Mouse (Mus musculus) embryonic facial prominence, embryonic 11.5 days (tissue): Measurements from ENCODE around the gene Slc25a22. TPM values are rescaled to one million over a fixed set of nuclear protein-coding genes. Genes with fewer than 3 reads are reported as not detected.
A peak's percentile ranks its signal among the peaks of the same experiment; 100 is the strongest.

Experiments used
- ATAC-seq: fragments of 200-750 bp; cut with Nextera tagmentation; replicated peaks from 2 replicates; pipeline ENCODE4 v1.8.0; 2017; ENCODE audit warnings: low read depth; ENCODE audit not compliant: insufficient number of reproducible peaks, low FRiP score, low TSS enrichment
- DNase-seq: peaks from one replicate; pipeline ENCODE4 v3.0.0-alpha.2; 2015; ENCODE audit warnings: low spot score
- H3K27ac ChIP-seq: fragments of 300-500 bp; sonication (generic); replicated peaks from 2 replicates; pipeline ENCODE4 v1.5.1; 2014; ENCODE audit warnings: mild to moderate bottlenecking, low read depth, low read length, control low read depth
- H3K27me3 ChIP-seq: fragments of 300-500 bp; sonication (generic); 2 replicates; pipeline ENCODE4 v1.6.1; 2014; ENCODE audit warnings: mild to moderate bottlenecking, low read length, moderate library complexity, mixed read lengths; ENCODE audit not compliant: control insufficient read depth, insufficient read depth
- H3K36me3 ChIP-seq: fragments of 300-500 bp; sonication (generic); replicated peaks from 2 replicates; pipeline ENCODE4 v1.6.1; 2014; ENCODE audit warnings: low read depth, mild to moderate bottlenecking, low read length, moderate library complexity, mixed read lengths; ENCODE audit not compliant: control insufficient read depth, insufficient read depth
- H3K4me1 ChIP-seq: fragments of 300-500 bp; sonication (generic); 2 replicates; pipeline ENCODE4 v1.6.1; 2014; ENCODE audit warnings: low read length, mixed read lengths; ENCODE audit not compliant: control insufficient read depth, insufficient read depth
- H3K4me2 ChIP-seq: fragments of 300-500 bp; sonication (generic); 2 replicates; pipeline ENCODE4 v1.6.1; 2014; ENCODE audit warnings: low read depth, mild to moderate bottlenecking, control low read depth, low read length, moderate library complexity
- H3K4me3 ChIP-seq: fragments of 300-500 bp; sonication (generic); 2 replicates; pipeline ENCODE4 v1.5.1; 2014; ENCODE audit warnings: low read depth, low read length, control low read depth
- H3K9ac ChIP-seq: fragments of 300-500 bp; sonication (generic); replicated peaks from 2 replicates; pipeline ENCODE4 v1.6.1; 2014; ENCODE audit warnings: mild to moderate bottlenecking, control low read depth, low read length
- H3K9me3 ChIP-seq: fragments of 300-500 bp; sonication (generic); replicated peaks from 2 replicates; pipeline ENCODE4 v1.6.1; 2016; ENCODE audit warnings: mild to moderate bottlenecking, low read length, inconsistent platforms, mixed read lengths; ENCODE audit not compliant: control insufficient read depth
- WGBS: fragments of 180-500 bp; shearing (Covaris S2); extraction: QIAGEN DNeasy Blood & Tissue Kit; methylation state at CpG from one replicate; pipeline ENCODE4 v1.1.7; 2014; 5-methylcytosine and 5-hydroxymethylcytosine counted together
- polyA plus RNA-seq: library from polyadenylated mRNA; unstranded; fragments of >200 nt; fragmentation: Nextera tagmentation; extraction: Ambion mirVana; gene quantifications from 2 replicates; pipeline ENCODE4 v1.2.1, GENCODE M21; 2014

The Slc25a22 gene
- polyA plus RNA-seq, 1 experiment from 2014 or later: 27.4 TPM

- Histone ChIP-seq H3K9ac (peak within 1 kb of the TSS; percentile 63), H3K36me3 (0 out of 2 replicates have a peak, but pooled peaks cover 3% of the 10 kb centered on the region), H3K4me2 (peak within 1 kb of the TSS; percentile 83), H3K9me3 (no peaks in the 10 kb centered on the region), H3K4me3 (peak within 1 kb of the TSS; percentile 64), H3K4me1 (no peaks in the 10 kb centered on the region; the same call in 1 of the 2 replicates), H3K27ac (no peak within 1 kb of the TSS), H3K27me3 (no peaks in the 10 kb centered on the region)
- ATAC-seq (peak; percentile 88), DNase-seq (peak; percentile 98)
- under 1% methylated on average over 57 of the region's 57 CpGs for WGBS
These were observed 45.8 kb downstream of the Slc25a22 start, which contains the start of gene Taldo1 for GRCm38 (mm10) chr7:141391625-141392551. Taldo1 (plus strand) TSS chr7:141392199.

- Histone ChIP-seq H3K9ac (no peak overlapping the region), H3K36me3 (no peaks in the 10 kb centered on the region), H3K4me1 (no peaks in the 10 kb centered on the region; the same call in 1 of the 2 replicates), H3K27me3 (no peaks in the 10 kb centered on the region), H3K4me2 (no peak overlapping the region), H3K9me3 (no peaks in the 10 kb centered on the region), H3K27ac (no peak overlapping the region), H3K4me3 (no peak overlapping the region)
- ATAC-seq (no peak), DNase-seq (no peak)
- 59% methylated on average over 9 of the region's 9 CpGs for WGBS
These were observed 47.1 kb downstream of the Slc25a22 start for GRCm38 (mm10) chr7:141390326-141391259.

GRCm38 (mm10) chr7:141388487-141389109 is 49.1 kb downstream of the Slc25a22 start:
- no peaks in the 10 kb centered on the region for H3K27me3 ChIP-seq
- H3K9me3 ChIP-seq: no peaks in the 10 kb centered on the region
- H3K9ac ChIP-seq: no peak overlapping the region
- H3K27ac ChIP-seq: no peak overlapping the region
- WGBS: 60% methylated on average over 3 of the region's 3 CpGs
- H3K4me3 ChIP-seq: no peak overlapping the region
- ATAC-seq: no peak
- H3K4me1 ChIP-seq: no peaks in the 10 kb centered on the region; the same call in 1 of the 2 replicates
- DNase-seq: no peak
- H3K4me2 ChIP-seq: no peak overlapping the region
- H3K36me3 ChIP-seq: no peaks in the 10 kb centered on the region

GRCm38 (mm10) chr7:141387807-141388486 is 49.7 kb downstream of the Slc25a22 start:
- Histone ChIP-seq H3K9ac (no peak overlapping the region), H3K27ac (no peak overlapping the region), H3K4me2 (no peak overlapping the region), H3K9me3 (no peaks in the 10 kb centered on the region), H3K4me3 (no peak overlapping the region), H3K4me1 (no peaks in the 10 kb centered on the region; the same call in 1 of the 2 replicates), H3K27me3 (no peaks in the 10 kb centered on the region), H3K36me3 (no peaks in the 10 kb centered on the region)
- DNase-seq: no peak
- WGBS: 55% methylated on average over 2 of the region's 2 CpGs
- ATAC-seq: no peak

GRCm38 (mm10) chr7:141381068-141381835 is 56.4 kb downstream of the Slc25a22 start:
- Histone ChIP-seq H3K4me3 (no peak overlapping the region), H3K36me3 (no peaks in the 10 kb centered on the region), H3K27ac (no peak overlapping the region), H3K4me1 (no peaks in the 10 kb centered on the region), H3K27me3 (no peaks in the 10 kb centered on the region), H3K9me3 (no peaks in the 10 kb centered on the region), H3K4me2 (no peak overlapping the region), H3K9ac (no peak overlapping the region)
- ATAC-seq (no peak), DNase-seq (no peak)
- WGBS: 75% methylated on average over 4 of the region's 4 CpGs
